19 mouse cellular contexts compared by ENCODE assay signal in genomic region chr11:39917716-39918347, GRCm38 (mm10).
A peak's percentile ranks its signal among the peaks of the same experiment; 100 is the strongest.
DNase-seq lines count a peak whose midpoint lies in the region; ATAC-seq lines count a peak whose summit lies in the region.
"Had no signal": no experiment of that assay in that cellular context is flagged by ENCODE, and none has a peak within 500 bp of the region (broad histone marks: within the 10 kb centered on the region; RNA-seq: fewer than 3 reads in every experiment).

No protein-coding gene starts in this region.

- ATAC-seq in hindbrain, embryonic 16.5 days = 0 out of 2 replicates have a peak, but pooled peaks have one; percentile 64
- ATAC-seq in hindbrain, embryonic 12.5 days (ENCODE audit: low FRiP score) = no peak
- peak; percentile 52; the same call in 1 of the 2 replicates for ATAC-seq in lung, embryonic 16.5 days (ENCODE audit: low read depth)
- ATAC-seq: forebrain, embryonic 16.5 days; intestine, postnatal 0 days had no signal

- no peak for DNase-seq in lung, adult 18-20 months
- DNase-seq in Muller cell, postnatal 12 days (ENCODE audit: inconsistent ontology term) = peak; percentile 84
- DNase-seq in brain, adult 2 months (ENCODE audit: low read depth, low spot score) = peak; percentile 2
- no peak for DNase-seq in heart, postnatal 36 days
- DNase-seq: adrenal gland, postnatal 36 days; gastrocnemius, adult 2 months; heart, postnatal 4 days; kidney, postnatal 25 days; thymus, postnatal 14 days had no signal

- WGBS in hindbrain, embryonic 16.5 days = 43% methylated on average over 3 of the region's 3 CpGs
- 55% methylated on average over 3 of the region's 3 CpGs for WGBS in hindbrain, embryonic 12.5 days
- 49% methylated on average over 3 of the region's 3 CpGs for WGBS in lung, embryonic 16.5 days

- H3K9me3 ChIP-seq in hindbrain, embryonic 16.5 days (ENCODE audit: control insufficient read depth, low read length) = no peaks in the 10 kb centered on the region
- no peaks in the 10 kb centered on the region for H3K9me3 ChIP-seq in hindbrain, embryonic 12.5 days (replicated peaks)
- H3K9me3 ChIP-seq in lung, embryonic 16.5 days (ENCODE audit: control insufficient read depth, low read length) = no peaks in the 10 kb centered on the region
- H3K9me3 ChIP-seq: embryonic facial prominence, embryonic 10.5 days; heart, embryonic 12.5 days; limb, embryonic 15.5 days; lung, embryonic 15.5 days; midbrain, embryonic 12.5 days had no signal

- no peak overlapping the region for H3K27ac ChIP-seq in hindbrain, embryonic 16.5 days (ENCODE audit: low read depth, low read length)
- H3K27ac ChIP-seq in hindbrain, embryonic 12.5 days = no peak overlapping the region
- H3K27ac ChIP-seq in lung, embryonic 16.5 days (ENCODE audit: low read length) = no peak overlapping the region
- H3K27ac ChIP-seq: embryonic facial prominence, embryonic 10.5 days; gastrocnemius, adult 2 months; limb, embryonic 15.5 days; lung, embryonic 15.5 days; midbrain, embryonic 12.5 days had no signal

- H3K36me3 ChIP-seq in hindbrain, embryonic 16.5 days (ENCODE audit: control insufficient read depth, insufficient read depth, low read length) = no peaks in the 10 kb centered on the region
- no peaks in the 10 kb centered on the region for H3K36me3 ChIP-seq in hindbrain, embryonic 12.5 days
- no peaks in the 10 kb centered on the region for H3K36me3 ChIP-seq in lung, embryonic 16.5 days (ENCODE audit: control insufficient read depth, insufficient read depth, low read length)
- H3K36me3 ChIP-seq: embryonic facial prominence, embryonic 10.5 days; heart, embryonic 12.5 days; limb, embryonic 15.5 days; lung, embryonic 15.5 days; midbrain, embryonic 12.5 days had no signal

- H3K9ac ChIP-seq in hindbrain, embryonic 16.5 days (ENCODE audit: low read depth, low read length) = no peak overlapping the region
- no peak overlapping the region for H3K9ac ChIP-seq in hindbrain, embryonic 12.5 days
- H3K9ac ChIP-seq in lung, embryonic 16.5 days (ENCODE audit: low read length) = no peak overlapping the region
- H3K9ac ChIP-seq: heart, embryonic 12.5 days; limb, embryonic 15.5 days; lung, embryonic 15.5 days; midbrain, embryonic 12.5 days had no signal

- no peak overlapping the region for H3K4me3 ChIP-seq in hindbrain, embryonic 16.5 days (ENCODE audit: low read length)
- no peak overlapping the region for H3K4me3 ChIP-seq in hindbrain, embryonic 12.5 days
- H3K4me3 ChIP-seq in lung, embryonic 16.5 days (ENCODE audit: low read length) = no peak overlapping the region
- H3K4me3 ChIP-seq: embryonic facial prominence, embryonic 10.5 days; gastrocnemius, adult 2 months; heart, embryonic 12.5 days; limb, embryonic 15.5 days; lung, embryonic 15.5 days; midbrain, embryonic 12.5 days had no signal

- no peaks in the 10 kb centered on the region for H3K27me3 ChIP-seq in hindbrain, embryonic 16.5 days (replicated peaks; ENCODE audit: control insufficient read depth, insufficient read depth, low read length)
- H3K27me3 ChIP-seq in hindbrain, embryonic 12.5 days = no peaks in the 10 kb centered on the region
- no peaks in the 10 kb centered on the region for H3K27me3 ChIP-seq in lung, embryonic 16.5 days (ENCODE audit: control insufficient read depth, insufficient read depth, low read depth, low read length)
- H3K27me3 ChIP-seq: heart, embryonic 12.5 days; limb, embryonic 15.5 days; lung, embryonic 15.5 days; midbrain, embryonic 12.5 days had no signal

- intact Hi-C loops in heart, postnatal 36 days (cut with DNase I) = no loop called here

- H3K4me1 ChIP-seq in hindbrain, embryonic 16.5 days (ENCODE audit: control insufficient read depth, insufficient read depth, low read depth, low read length) = no peaks in the 10 kb centered on the region
- no peaks in the 10 kb centered on the region for H3K4me1 ChIP-seq in hindbrain, embryonic 12.5 days
- no peaks in the 10 kb centered on the region for H3K4me1 ChIP-seq in lung, embryonic 16.5 days (replicated peaks; ENCODE audit: control insufficient read depth, insufficient read depth, low read length)
- H3K4me1 ChIP-seq: embryonic facial prominence, embryonic 10.5 days; heart, embryonic 12.5 days; limb, embryonic 15.5 days; lung, embryonic 15.5 days; midbrain, embryonic 12.5 days had no signal

- H3K4me2 ChIP-seq in hindbrain, embryonic 16.5 days (ENCODE audit: low read length) = no peak overlapping the region
- H3K4me2 ChIP-seq in hindbrain, embryonic 12.5 days (replicated peaks) = no peak overlapping the region
- H3K4me2 ChIP-seq in lung, embryonic 16.5 days (ENCODE audit: low read depth, low read length) = no peak overlapping the region
- H3K4me2 ChIP-seq: heart, embryonic 12.5 days; limb, embryonic 15.5 days; lung, embryonic 15.5 days; midbrain, embryonic 12.5 days had no signal

Comparison
In these comparisons a context has a peak if more than half of its experiments do, and no peak if none do; other contexts are left out.
1. DNase-seq: peak in Muller cell, postnatal 12 days (single experiment) and brain, adult 2 months (single experiment); none in lung, adult 18-20 months (0 of 2) and heart, postnatal 36 days (0 of 2).